Mouse (Mus musculus) adrenal gland, postnatal 4 days (tissue): ENCODE measurements around the gene Galnt16. TPM values are rescaled to one million over a fixed set of nuclear protein-coding genes. Genes with fewer than 3 reads are reported as not detected.

Experiments
- DNase-seq, 2 experiments: peaks; one replicate each; pipeline ENCODE4 v3.0.0; 2021 to 2022; ENCODE audit warnings: low spot score in 2 of 2, mixed read lengths in 2 of 2
- long read RNA-seq, 2 experiments: library from polyadenylated mRNA; stranded (forward); transcript quantifications; one replicate each; pipeline ENCODE4 v2.0.0; 2021
- total RNA-seq, 2 experiments: library from RNA; stranded (reverse); gene quantifications; 2 replicates each; pipeline ENCODE4 v1.2.3; 2021

Gene Galnt16
- total RNA-seq: 10 to 100 TPM; 22.4 to 23.1 TPM
- long read RNA-seq, experiment 1, transcript Galnt16-201 (15 exons, 3,922 nt): major isoform, 9 of 15 reads
- long read RNA-seq, experiment 1, partial matches to known transcripts: 1 of 15 reads
- long read RNA-seq, experiment 1, other reads (novel, unspliced or antisense): 5 of 15 reads
- long read RNA-seq, experiment 2, transcript Galnt16-201 (15 exons, 3,922 nt): major isoform, 7 of 28 reads
- long read RNA-seq, experiment 2, partial matches to known transcripts: 8 of 28 reads
- long read RNA-seq, experiment 2, other reads (novel, unspliced or antisense): 13 of 28 reads

DNA sequence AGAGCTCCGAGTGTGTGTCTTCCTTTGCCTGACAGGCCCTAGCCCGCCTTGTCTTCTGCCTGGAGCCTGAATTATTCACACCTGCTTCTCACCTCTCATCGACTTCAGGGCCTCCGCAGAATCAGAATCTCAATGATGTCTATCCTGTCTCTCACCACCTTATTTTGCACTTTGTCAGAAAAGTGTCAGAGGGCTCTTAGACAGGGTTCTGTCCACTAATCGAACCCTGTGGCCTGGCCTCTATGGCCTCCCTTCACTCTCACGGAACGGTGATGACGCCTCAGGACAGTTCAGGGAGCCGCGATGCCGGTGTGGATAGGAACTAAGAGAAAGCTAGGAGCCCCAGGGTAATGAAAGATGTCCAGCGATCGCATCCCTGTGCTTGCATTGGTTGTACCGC is at the start of gene Galnt16:
TSS of gene Galnt16 (plus strand) at position 301 of the 400 bp plus-strand sequence.
- DNase-seq: no peak

DNA sequence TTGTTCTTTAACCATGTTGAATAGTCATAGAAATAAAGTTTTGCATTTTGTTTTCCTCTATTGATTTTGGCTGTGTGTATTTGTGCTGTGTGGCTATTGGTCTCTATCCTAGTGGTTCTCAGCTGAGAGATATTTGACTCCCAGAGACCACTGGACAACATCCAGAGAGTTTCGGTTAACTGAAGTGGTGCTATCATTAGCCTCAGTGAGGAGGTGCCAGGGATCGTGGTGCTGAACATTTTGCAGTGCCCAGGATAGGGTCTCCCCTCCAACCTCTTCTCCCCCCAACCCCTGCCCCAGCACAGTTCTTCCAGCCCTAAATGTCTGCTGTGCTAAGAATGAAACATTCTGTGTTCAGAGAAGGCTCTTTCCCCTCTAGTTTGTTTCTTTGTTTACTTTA is 47.9 kb upstream of the Galnt16 start:
- DNase-seq: no peak

DNA sequence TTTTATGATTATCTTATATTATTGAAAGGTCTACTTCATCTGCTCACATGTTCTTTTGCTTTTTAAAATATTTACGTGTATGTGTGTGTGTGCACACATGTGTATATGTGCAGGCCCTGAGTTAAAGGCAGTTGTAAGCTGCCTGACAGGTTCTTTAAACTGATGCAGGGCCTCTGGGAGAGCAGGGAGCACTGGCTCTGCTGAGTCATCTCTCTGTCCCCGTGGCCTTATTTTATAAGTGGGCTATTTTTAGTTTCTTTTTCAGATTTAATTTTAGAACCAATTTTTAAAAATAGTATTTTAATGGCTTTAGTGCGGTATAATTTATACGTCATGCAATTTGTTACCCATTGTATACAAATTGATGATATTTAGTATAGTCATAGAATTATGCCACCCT is 46.2 kb upstream of the Galnt16 start:
- DNase-seq: no peak

DNA sequence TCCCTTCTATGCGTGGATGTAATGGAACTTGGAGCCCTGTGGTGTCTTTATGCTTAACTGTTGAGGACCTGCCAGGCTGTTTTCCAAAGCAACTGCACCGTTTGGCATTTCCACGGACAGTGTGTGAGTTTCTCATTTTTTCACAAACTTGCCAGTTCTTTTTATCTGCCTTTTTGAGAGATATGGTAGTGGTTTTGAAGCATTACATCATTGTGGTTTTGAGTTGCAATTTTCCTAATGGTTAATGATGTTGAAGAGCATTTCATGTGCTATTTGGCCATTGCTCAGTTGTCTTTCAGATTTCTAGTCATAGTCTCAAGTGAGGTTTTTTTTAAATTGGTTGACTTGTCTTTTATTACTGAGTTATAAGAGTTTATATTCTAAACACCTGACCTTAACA is 44.3 kb upstream of the Galnt16 start:
- no peak for DNase-seq

DNA sequence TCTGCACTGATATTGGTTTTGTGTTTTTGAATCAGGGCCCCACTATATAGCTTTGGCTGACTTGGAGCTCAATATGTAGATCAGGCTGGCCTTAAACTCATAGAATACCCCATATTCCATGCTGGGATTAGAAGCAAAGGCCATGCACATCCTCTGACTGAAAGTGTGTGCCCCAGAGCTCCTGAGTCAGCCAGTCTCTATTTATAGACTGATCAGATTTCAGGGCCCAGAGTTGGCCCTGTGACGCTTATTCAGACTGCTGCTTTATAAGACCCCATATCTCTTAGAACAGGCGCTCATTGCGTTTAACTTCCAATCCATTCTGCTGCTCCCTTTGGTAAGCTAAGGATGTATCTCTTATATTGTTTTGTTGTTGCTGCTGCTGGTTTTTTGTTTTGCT is 38.1 kb upstream of the Galnt16 start:
- DNase-seq: no peak

DNA sequence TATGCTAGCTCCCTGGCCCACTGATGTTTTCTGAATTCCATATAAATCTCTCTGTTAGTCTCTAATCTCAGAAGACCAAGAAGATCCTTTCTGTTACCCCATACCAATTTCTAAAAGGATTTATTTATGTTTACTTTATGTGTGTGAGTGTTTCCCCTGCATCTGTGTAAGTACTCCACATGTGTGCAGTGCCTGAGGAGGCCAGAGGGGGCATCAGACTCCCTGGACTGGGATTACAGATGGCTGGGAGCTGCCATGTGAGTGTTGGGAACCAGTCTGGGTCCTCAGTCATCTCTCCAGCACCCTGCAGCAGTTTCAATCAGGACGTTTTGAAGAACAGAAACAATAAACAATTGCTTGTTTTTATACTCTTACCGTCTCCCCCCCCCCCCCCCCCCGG is 34.7 kb upstream of the Galnt16 start:
- DNase-seq: no peak

DNA sequence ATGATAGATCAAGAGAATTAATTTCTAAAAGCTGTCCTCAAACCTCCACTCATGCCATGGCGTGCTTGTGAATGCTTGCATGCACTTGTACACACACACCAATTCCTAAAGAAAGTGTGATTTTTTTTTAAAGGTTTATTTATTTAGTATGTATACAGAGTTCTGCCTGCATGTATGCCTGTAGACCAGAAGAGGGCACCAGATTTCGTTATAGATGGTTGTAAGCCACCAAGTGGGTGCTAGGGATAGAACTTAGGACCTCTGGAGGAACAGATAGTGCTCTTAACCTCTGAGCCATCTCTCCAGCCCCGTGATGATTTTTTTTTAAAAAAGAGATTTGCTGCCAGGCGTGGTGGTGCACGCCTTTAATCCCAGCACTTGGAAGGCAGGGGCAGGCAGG is 24.8 kb upstream of the Galnt16 start:
- DNase-seq: no peak

DNA sequence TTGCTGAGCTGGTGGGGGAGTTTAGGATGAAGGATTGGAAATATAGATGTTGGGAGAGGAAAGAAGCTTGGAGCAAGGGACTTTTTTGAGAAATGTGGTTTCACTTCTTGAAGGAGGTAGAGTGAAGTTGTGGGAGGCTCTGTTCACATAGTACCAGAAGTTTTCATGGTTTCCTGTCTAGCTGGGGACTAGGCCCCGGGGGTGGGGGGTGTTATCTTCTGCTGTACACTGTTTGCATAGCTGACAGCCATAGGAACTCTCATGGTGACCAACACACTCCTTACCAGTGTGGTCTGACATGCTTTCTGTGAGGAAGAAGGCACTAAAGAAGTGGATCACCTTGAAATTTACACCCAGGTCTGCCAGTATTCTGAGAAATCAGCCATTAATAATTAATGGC is 22.4 kb upstream of the Galnt16 start:
- DNase-seq: no peak

DNA sequence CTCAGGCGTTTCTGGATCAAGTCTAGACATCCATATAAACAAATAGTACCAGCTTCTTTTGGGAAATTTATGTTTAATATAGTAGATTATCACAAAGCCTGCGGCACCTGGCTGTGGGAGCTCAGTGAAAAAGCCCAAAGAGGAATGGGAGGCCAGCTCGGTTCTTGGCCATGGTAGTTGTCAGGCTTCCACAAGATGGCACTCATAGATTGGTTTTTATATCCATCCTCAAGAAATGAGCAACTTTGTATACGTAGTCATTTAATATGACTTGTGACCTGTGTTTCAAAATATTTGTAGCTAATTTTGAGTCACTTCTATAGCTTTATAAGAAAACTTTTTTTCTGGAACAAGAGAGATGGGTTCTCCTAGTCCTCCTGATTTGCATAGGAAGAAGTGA is 19.7 kb upstream of the Galnt16 start:
- DNase-seq: no peak

DNA sequence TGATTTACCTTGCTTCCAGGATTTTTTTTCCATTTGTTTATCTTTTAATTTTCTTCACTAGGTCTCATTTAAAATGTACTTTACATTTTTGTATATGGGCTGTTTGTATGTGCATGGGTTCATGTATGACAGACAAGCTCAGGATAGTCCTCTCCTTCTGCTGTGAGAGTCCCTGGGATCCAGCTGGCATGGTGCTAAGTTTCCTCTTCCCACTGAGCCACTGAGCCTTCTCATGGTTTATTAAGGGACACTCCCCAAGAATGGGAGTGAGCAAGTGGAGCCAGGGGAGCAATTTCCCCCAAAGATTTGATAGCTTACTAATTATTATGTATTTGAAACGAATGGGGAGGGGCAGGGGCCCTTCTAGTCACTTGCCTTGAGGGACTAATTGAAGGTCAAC is 17.6 kb upstream of the Galnt16 start:
- DNase-seq: no peak

DNA sequence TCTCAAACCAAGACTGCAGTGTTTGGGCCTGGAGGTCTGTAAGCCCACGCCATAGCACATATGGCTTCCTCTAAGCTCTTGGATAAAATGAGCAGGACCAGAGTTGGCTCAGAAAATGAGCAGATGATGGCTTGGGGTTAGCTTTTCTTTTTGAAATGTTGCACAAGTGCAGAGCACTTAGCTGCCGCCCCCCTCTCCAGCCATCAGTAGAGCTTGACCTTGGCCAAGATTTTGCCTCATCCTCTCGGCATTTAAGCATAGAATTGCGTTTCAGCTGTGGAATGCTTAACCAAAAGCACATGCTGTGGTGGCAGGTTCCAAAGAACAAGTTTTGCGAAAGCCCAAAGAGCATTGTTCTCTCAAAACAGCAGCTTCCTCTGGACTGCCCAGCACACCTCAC is 13.4 kb upstream of the Galnt16 start:
- no peak for DNase-seq

DNA sequence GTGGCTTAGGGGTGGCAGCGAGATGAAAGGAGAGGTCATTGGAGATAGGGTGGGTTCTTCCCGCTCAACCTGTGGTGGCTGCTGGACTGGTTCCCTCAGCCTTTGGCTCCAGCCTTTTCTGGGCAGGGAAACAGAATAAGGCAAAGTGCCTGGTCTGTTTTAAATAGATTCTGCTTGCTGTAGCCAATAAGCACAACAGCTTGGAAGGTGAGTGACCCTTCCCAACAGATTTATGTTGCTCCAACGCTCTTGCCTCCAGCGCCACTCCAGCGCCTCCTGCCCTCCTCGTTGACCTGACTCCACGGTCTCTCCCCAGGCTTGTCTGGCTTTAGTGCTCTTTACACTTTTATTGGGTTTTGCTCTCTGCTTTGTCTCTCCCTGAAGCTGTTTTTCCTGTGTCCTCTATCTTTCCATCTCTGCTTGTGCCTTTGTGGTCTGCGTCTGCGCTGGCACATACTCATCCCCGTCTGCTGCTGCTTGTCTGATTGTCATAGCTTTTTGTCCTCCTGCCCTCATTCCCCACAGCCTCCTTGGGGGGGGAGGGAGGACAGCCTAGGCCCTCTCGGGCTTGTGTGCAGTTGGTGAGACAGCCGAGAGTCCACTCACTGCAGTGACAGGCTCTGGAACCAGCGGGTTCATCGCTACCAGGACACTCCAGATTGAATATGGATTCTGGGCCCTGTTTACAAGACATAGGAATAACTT is 10.9 kb upstream of the Galnt16 start:
- no peak for DNase-seq

DNA sequence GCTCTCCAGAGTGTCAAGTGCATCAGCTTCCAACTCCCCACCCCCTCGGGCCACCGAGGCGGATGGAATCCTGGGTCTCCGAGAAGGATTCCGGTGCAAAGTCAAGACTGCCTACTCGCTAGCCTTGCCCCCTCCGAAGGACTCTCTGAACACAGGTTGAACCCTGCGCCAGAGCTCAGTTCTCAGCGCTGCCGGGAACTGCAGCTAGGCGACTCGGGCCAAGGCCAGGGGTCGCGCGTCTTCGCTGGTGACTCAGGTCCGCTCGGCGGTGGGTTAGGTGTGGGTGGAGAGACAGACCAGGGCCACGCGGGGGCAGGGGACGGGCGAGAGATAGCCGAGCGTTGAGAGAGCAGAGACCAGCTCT is 298 bp downstream of the Galnt16 start:
- no peak for DNase-seq

DNA sequence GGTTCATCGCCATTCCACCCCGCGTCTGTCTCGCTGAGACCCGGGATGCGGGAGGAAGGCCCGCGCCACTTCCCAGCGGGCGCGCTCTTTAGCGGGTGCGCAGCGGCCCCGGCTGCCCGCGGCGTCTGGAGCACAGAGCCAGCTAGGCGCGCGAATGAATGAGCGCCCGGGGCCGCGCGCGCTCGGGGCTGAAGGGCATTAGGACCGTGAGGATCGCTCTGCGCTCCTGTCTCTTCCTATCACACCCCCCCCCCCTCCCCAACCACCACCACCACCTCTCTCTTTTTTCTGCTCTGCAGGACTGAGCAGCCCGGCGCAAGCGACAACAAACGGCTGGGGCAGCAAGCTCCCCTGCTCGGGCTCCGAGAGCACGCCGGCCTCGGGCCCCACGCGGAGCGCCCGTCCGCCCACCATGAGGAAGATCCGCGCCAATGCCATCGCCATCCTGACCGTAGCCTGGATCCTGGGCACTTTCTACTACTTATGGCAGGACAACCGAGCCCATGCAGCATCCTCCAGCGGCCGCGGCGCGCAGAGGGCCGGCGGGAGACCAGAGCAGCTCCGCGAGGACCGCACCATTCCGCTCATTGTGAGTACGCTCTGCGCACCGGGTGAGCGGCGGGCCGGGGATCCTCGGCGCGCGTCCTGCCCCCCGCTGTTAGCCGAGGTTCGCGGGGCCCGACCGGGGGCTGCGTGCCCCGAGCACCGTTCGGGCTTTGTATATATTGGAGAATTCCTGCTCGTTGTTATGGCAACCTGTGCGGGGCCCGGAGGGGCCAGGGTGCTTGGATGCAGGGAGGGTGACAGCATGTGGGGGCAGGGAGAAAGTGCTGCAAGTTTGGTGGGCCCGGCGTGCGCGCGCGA is 912 bp downstream of the Galnt16 start:
- no peak for DNase-seq

DNA sequence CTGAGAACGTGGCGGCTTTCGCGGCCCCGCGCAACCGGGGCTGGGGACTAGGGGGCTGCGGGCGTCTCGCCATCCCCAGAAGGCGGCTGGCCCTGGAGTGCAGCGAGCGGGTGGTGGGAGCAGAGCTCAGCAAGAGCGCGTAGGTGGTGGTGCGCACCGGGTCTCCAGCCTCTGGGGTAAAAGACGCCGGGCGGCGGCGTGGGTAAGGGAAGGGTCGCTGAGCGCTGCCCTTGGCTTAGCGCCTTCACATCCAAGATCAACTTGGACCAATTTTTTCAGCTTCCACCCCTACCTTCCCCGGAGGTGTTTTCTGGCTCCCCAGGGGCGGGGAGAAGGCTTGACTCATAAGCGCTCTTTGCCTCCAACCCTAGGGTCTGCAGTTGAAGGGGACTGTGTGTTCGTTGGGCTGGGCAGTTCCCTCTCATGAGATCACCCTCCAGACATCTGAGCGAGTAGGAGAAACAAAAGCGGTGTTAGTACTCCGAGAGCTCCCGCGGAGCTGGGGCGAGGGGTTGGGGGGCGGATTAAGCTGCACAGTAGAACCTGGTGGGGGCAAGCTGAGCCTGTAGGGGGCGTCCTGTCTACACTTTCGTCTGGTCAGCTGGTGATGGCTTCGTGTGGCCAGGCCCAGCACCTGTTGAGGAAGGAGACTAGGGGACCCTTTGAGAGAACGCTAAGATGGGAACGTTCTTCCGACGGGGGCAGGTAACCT is 1.7 kb downstream of the Galnt16 start:
- no peak for DNase-seq

DNA sequence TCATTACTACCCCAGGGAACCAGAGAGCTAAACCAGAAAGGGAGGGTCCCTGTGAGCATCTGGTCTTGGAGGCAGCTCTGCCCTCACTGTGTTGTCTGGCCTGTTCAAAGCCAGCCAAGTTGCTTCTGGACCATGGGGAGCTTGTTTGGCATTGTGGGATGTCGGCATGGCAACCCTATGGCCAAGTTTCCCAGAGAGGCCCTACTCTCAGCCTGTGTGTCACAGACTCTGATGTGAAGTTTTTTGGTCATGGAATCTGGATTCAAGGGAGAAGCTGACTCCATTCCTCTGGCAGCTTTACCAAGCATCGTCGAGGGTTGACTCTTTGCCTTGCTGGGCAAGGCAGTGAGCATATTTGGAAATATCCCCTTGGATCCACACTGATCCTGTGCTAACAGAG is 3.9 kb downstream of the Galnt16 start:
- DNase-seq: no peak

DNA sequence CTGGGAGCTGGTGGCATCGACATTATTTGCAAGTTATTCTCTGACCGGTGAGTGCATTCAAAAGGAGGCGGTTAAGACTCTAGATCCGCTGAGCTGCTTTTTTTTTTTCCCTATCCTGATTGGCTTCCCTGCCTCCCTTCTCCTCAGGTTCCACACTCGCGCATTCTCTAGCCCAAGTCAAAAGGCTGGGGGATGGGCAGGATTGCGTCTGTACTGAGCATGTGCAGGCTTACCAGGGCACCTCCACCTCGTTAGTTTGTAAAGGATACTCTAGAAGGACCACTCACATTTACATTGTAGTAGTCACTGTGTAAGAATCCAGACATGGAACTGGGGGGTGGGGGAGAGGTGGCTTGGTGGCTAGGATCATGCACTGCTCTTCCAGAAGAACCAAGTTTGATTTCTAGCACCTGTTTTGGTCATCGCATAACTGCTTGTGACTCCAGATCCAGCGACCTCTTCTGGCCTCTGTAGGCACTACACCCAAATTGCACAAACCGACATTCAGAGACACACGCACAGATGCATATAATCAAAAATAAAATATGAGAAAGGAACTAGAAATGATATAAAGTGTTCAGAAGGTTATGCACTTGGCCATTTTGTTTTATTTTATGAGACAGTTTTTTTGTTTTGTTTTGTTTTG is 6.3 kb downstream of the Galnt16 start:
- DNase-seq: no peak

DNA sequence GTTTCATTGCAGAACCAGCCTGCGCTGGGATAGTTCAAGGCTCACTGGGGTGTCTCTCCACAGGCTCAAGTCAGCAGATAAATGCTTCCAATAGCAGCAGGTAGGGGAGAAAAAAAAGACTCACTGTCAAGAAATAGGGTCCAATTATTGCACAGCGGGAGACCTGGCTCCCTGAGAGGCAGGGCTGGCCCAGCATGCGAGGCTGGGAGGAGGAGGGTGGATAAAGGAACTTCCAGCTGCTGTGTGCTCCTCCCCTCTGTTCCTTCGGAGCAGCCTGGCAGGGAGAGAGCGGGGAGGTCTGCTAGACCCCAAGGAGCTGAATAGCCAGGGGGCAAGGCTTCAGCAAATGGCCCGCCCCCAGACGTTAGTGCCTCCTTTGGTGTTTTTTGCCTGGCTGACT is 7.4 kb downstream of the Galnt16 start:
- DNase-seq: no peak

DNA sequence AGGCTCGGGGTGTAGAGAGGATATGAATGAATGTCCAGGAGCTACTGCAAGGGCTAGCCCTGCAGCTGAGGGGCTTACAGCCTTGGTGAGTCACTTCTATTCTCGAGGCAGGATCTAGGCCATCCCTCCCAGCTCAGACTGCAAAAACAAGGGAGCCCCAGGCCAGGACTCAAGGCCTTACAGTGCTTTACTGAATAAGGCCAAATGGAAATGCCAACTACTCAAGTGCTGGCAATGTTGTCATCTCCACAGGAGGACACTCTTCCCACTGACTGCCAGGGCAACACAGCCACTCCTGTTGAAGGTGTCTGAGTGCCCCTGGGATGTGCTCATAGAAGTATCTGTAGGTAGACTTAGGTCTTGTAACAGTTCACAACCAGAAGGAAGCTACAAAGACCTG is 8.4 kb downstream of the Galnt16 start:
- no peak for DNase-seq

DNA sequence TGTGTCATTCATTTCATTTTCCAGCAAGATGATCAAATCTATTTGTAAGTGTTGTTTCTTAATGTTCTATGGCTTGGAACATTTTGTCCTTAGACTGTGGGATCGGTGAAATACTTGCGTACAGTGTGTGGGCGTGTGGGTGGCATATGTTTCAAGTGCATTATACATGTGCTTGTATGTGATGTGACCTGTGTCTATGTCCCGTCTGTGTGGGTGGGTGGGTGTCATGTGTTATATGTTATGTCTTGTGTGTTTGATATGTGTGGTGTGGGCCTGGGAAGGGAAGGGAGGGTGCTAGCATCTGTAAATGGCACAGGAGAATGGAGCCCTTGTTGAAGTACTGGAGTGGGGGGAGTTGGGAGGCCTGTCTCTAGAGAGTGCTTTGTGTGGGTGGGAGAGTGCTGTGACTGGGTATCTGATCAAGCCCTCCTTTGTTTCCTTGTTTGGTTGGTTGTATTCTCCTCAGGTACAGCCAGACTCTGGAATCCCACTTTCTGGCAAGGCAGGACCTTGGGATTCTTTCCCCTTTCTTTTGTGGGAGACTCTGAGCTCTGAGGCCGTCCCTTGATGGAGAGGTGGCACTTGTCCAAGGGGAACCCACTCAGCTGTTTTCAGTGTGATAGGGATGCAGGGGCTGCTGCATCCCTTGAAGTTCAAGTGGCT is 9.8 kb downstream of the Galnt16 start:
- DNase-seq: no peak

DNA sequence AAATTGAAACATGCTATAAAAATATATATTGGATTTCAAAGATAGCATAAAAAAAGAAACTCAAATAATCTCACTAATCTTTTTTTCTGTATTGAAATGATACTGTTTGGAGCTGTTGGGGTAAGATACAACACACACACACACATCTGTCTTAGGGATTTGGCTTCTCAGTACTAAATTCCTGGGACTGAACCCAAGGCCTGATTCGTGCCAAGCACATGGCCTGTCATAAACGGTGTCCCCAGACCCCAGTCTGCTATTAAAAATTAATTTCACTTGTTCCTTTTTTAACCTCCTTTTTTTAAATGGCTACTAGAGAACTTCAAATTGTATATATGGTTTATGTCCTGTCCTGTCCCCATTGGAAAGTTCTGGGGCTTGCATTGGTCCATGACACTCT is 12.0 kb downstream of the Galnt16 start:
- DNase-seq: no peak
